Mouse (Mus musculus) testis, adult 2 months (tissue): ENCODE results near the gene Gm20388.

ENCODE experiments used
- CTCF ChIP-seq: fragments of 200-500 bp; IDR thresholded peaks from 2 replicates; pipeline ENCODE4 v1.5.1; 2012; ENCODE audit warnings: low read depth, mild to moderate bottlenecking, inconsistent platforms, low read length, moderate library complexity; ENCODE audit not compliant: control insufficient read depth, insufficient read depth, insufficient replicate concordance
- POLR2A ChIP-seq: fragments of 200-500 bp; IDR thresholded peaks from 2 replicates; pipeline ENCODE4 v1.6.1; 2012; ENCODE audit warnings: low read depth, mild to moderate bottlenecking, inconsistent platforms, low read length, moderate library complexity; ENCODE audit not compliant: control insufficient read depth

DNA sequence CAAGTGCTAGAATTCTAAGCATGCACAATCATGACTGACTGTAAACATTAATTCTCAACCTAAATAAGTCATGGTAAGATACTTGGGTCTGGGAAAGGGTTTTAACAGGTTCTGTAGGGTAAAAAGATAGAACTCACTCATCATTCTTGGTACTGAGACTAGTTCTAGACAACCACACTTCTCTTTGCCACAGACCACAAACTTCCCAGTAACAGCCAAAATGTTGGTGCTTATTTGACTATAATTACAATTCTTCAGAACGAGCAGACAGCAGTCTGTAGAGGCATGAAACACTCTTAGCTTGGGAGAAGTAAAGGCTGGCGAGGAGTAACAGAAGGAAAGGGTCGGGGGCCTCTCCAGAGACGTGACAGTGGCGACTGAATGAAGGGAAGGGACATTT, 3051.4 kb downstream of the Gm20388 start:
- no peak for TF ChIP-seq POLR2A
- no peak for TF ChIP-seq CTCF
